Mouse (Mus musculus): ENCODE data around the gene Ldlrad2. TPM values are rescaled to one million over a fixed set of nuclear protein-coding genes. Genes with fewer than 3 reads are reported as not detected.

Ldlrad2 gene
- polyA plus RNA-seq, 1 experiment from 2014 or later, result not detected

DNA sequence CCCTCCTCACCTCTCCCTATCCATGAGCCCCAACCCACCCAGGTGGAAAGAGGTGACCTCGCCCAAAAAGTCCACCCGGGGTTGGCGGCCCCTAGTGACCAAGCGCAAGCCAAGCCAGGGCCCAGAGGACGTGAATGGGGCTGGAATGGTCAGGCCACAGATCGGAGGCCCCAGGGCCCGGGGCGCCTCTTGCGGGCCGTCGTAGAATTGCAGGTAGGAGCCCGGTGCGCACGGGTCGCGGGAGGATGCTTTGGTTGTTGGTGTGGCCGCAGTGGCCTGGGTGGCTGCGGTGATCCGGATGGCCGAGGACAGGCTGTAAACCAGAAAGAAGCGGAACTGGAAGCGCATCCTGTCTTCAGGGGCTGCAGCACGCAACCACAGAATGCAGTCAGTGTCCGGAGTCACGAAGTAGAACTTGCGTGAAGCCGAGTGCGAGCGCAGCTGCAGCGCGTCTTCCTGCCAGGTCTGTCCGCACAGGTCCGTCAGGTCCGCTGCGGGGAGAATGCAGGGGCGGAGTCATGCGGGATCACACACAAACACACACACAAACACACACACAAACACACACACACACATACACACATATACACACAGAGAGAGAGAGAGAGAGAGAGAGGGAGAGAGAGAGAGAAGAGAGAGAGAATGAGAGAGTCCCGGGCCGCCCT lies 3.9 kb upstream of the Ldlrad2 start:
- no peaks in the 10 kb centered on the region for H3K4me1 ChIP-seq (ENCODE audit: control insufficient read depth, insufficient read depth, low read length)
- H3K27me3 ChIP-seq (ENCODE audit: control insufficient read depth, insufficient read depth, low read depth, low read length), result peaks cover 3% of the 10 kb centered on the region
- H3K4me3 ChIP-seq (ENCODE audit: low read depth, low read length), result peak overlapping the region; percentile 31
- H3K27ac ChIP-seq (ENCODE audit: low read length), result no peak overlapping the region
- 0 out of 2 replicates have a peak overlapping the region, but pooled peaks have one; percentile 32 for H3K9ac ChIP-seq (ENCODE audit: low read depth, low read length)
- H3K9me3 ChIP-seq (replicated peaks; ENCODE audit: control insufficient read depth, low read length, poor library complexity, severe bottlenecking), result no peaks in the 10 kb centered on the region
- H3K36me3 ChIP-seq (ENCODE audit: control insufficient read depth, insufficient read depth, low read length), result no peaks in the 10 kb centered on the region
- peak overlapping the region; percentile 58 for H3K4me2 ChIP-seq (ENCODE audit: low read length)
- WGBS, result 6% methylated on average over 39 of the region's 39 CpGs
- ATAC-seq, result no peak

DNA sequence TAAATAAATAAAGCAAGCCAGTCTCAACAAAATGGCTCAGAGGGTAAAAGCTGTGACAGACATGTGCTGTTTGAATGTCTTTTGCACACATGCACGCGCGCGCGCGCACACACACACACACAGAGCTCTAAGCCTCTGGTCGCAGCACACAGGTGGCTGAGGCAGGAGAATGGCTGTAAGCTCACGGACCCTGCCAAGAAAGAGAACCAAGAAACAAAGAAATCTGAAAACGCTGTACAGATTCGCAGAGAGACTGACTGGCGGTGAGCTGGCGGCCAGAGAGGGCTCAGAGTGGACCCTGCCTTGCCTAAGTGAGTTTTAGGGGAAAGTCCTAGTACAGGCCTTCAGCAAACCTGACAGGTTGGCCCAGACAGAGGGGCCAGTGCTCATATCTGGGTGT lies 3.1 kb upstream of the Ldlrad2 start:
- WGBS, result 95% methylated on average over 12 of the region's 12 CpGs
- ATAC-seq, result no peak
- Histone ChIP-seq H3K36me3 (ENCODE audit: control insufficient read depth, insufficient read depth, low read length) (no peaks in the 10 kb centered on the region), H3K4me3 (ENCODE audit: low read depth, low read length) (no peak overlapping the region), H3K27ac (ENCODE audit: low read length) (no peak overlapping the region), H3K9me3 (replicated peaks; ENCODE audit: control insufficient read depth, low read length, poor library complexity, severe bottlenecking) (no peaks in the 10 kb centered on the region), H3K4me2 (ENCODE audit: low read length) (no peak overlapping the region), H3K4me1 (ENCODE audit: control insufficient read depth, insufficient read depth, low read length) (no peaks in the 10 kb centered on the region), H3K27me3 (ENCODE audit: control insufficient read depth, insufficient read depth, low read depth, low read length) (peaks cover 3% of the 10 kb centered on the region), H3K9ac (ENCODE audit: low read depth, low read length) (no peak overlapping the region)

DNA sequence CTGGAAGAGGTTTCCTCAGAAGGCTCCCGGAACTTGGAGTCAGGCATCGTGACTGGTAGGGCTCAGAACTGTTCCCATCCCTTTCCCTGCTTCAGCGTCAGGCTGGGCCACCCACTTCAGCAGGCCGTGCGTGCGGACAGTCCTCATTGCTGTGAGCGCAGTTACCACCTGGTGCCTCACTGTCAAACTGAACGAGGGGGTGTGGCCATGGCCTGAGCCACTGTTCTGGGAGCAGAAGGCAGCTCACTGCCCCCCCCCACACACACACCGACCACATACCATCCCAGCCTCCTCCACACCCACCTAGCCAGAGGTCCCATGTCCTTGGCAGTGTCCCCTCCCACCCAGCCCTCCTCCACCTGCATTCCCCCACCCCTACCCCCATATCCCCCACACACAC lies 4.5 kb downstream of the Ldlrad2 start:
- no peak overlapping the region for H3K27ac ChIP-seq (ENCODE audit: low read length)
- no peaks in the 10 kb centered on the region for H3K9me3 ChIP-seq (replicated peaks; ENCODE audit: control insufficient read depth, low read length, poor library complexity, severe bottlenecking)
- no peaks in the 10 kb centered on the region for H3K4me1 ChIP-seq (ENCODE audit: control insufficient read depth, insufficient read depth, low read length)
- H3K27me3 ChIP-seq (ENCODE audit: control insufficient read depth, insufficient read depth, low read depth, low read length), result no peaks in the 10 kb centered on the region
- H3K36me3 ChIP-seq (ENCODE audit: control insufficient read depth, insufficient read depth, low read length), result no peaks in the 10 kb centered on the region
- H3K4me3 ChIP-seq (ENCODE audit: low read depth, low read length), result no peak overlapping the region
- WGBS, result 84% methylated on average over 9 of the region's 9 CpGs
- H3K9ac ChIP-seq (ENCODE audit: low read depth, low read length), result no peak overlapping the region
- ATAC-seq, result no peak
- no peak overlapping the region for H3K4me2 ChIP-seq (ENCODE audit: low read length)

DNA sequence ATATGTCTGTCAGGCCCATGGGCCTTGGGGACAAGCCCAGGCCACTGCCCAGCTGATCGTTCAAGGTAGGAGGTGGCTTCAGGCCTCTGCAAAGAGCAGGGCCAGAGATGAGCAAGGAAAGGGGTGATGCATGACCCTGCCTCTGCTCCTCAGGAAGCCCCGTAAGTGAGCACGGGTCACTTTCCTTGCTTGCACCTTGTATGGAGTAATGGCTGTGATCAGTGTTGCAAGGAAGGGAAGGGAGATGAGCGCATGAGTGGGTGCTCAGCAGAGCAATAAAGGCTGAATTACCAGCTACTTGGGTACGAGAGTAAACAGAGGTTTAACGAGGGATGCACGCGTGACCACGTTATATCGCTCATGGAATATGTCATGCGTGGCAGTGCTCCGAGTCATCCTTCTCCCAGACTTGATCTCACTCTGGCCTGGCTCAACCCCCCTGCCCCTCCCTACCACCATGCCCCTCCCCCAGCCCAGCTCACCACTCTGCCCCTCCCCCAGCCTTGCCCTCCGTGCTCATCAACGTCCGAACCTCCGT lies 17.6 kb downstream of the Ldlrad2 start:
- H3K9me3 ChIP-seq (replicated peaks; ENCODE audit: control insufficient read depth, low read length, poor library complexity, severe bottlenecking), result no peaks in the 10 kb centered on the region
- 87% methylated on average over 16 of the region's 16 CpGs for WGBS
- no peak for ATAC-seq
- H3K9ac ChIP-seq (ENCODE audit: low read depth, low read length), result no peak overlapping the region
- H3K36me3 ChIP-seq (ENCODE audit: control insufficient read depth, insufficient read depth, low read length), result no peaks in the 10 kb centered on the region
- H3K4me1 ChIP-seq (ENCODE audit: control insufficient read depth, insufficient read depth, low read length), result no peaks in the 10 kb centered on the region
- no peak overlapping the region for H3K4me2 ChIP-seq (ENCODE audit: low read length)
- H3K27me3 ChIP-seq (ENCODE audit: control insufficient read depth, insufficient read depth, low read depth, low read length), result no peaks in the 10 kb centered on the region
- H3K4me3 ChIP-seq (ENCODE audit: low read depth, low read length), result no peak overlapping the region
- no peak overlapping the region for H3K27ac ChIP-seq (ENCODE audit: low read length)

DNA sequence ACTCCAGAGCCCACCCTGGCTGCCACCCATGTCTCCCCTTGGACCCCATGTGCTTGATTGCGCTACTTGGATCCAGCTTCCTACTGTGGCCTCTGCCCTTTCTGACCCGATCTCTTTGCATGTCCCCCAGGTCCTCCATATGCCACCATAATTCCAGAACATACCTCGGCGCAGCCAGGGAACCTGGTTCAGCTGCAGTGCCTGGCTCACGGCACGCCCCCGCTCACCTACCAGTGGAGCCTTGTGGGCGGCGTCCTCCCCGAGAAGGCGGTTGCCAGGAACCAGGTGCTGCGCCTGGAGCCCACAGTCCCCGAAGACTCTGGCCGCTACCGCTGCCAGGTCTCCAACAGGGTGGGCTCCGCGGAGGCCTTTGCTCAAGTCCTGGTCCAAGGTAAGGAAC lies 20.9 kb downstream of the Ldlrad2 start:
- no peak overlapping the region for H3K4me3 ChIP-seq (ENCODE audit: low read depth, low read length)
- H3K9me3 ChIP-seq (replicated peaks; ENCODE audit: control insufficient read depth, low read length, poor library complexity, severe bottlenecking), result no peaks in the 10 kb centered on the region
- no peaks in the 10 kb centered on the region for H3K36me3 ChIP-seq (ENCODE audit: control insufficient read depth, insufficient read depth, low read length)
- 96% methylated on average over 17 of the region's 17 CpGs for WGBS
- no peak overlapping the region for H3K4me2 ChIP-seq (ENCODE audit: low read length)
- H3K4me1 ChIP-seq (ENCODE audit: control insufficient read depth, insufficient read depth, low read length), result no peaks in the 10 kb centered on the region
- H3K9ac ChIP-seq (ENCODE audit: low read depth, low read length), result no peak overlapping the region
- no peak overlapping the region for H3K27ac ChIP-seq (ENCODE audit: low read length)
- no peaks in the 10 kb centered on the region for H3K27me3 ChIP-seq (ENCODE audit: control insufficient read depth, insufficient read depth, low read depth, low read length)
- no peak for ATAC-seq

DNA sequence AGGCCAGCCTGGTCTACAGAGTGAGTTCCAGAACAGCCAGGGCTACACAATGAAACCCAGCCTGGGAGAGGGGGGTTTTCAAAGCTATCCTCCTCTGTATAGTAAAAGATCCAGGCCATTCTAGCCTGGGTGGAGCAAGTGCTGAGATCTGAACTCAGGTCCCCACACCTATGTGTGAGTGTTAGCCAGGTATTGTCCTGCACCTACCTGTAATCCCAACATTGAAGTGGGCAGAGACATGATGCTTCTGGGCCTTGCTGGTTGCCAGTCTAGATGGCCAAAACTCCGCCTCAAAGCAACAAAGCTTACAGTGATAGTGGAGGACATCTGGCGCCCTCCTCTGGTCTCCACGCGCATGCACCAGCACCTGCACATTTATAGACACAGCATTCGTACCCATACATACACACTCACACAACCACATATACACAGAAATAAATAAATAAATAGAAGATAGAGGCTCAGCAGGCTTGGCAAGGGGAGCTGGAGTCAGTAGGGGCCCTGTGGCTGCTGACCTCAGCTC lies 28.3 kb downstream of the Ldlrad2 start:
- Histone ChIP-seq H3K4me1 (ENCODE audit: control insufficient read depth, insufficient read depth, low read length) (no peaks in the 10 kb centered on the region), H3K27me3 (ENCODE audit: control insufficient read depth, insufficient read depth, low read depth, low read length) (no peaks in the 10 kb centered on the region), H3K36me3 (ENCODE audit: control insufficient read depth, insufficient read depth, low read length) (no peaks in the 10 kb centered on the region), H3K4me2 (ENCODE audit: low read length) (no peak overlapping the region), H3K27ac (ENCODE audit: low read length) (no peak overlapping the region), H3K9me3 (replicated peaks; ENCODE audit: control insufficient read depth, low read length, poor library complexity, severe bottlenecking) (no peaks in the 10 kb centered on the region), H3K9ac (ENCODE audit: low read depth, low read length) (no peak overlapping the region), H3K4me3 (ENCODE audit: low read depth, low read length) (no peak overlapping the region)
- no peak for ATAC-seq
- WGBS, result 62% methylated on average over 5 of the region's 5 CpGs

DNA sequence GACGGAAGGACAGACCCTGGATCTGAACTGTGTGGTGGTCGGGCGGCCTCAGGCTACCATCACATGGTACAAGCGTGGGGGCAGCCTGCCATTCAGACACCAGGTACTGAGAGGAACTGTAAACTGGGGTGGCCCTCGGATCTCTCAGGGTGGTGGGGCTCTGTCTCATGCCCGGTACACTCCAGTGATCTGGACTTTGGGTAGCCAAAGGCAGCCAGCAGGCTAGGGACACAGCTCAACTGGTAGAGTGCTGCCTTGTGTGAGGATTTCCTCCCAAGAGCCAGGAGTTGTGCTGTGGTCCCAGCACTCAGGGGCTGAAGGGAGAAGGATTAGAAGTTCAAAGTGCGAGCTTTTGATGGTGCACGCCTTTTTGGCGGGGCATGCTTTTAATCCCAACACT lies 28.8 kb downstream of the Ldlrad2 start:
- H3K4me1 ChIP-seq (ENCODE audit: control insufficient read depth, insufficient read depth, low read length), result no peaks in the 10 kb centered on the region
- 93% methylated on average over 9 of the region's 9 CpGs for WGBS
- no peak overlapping the region for H3K4me3 ChIP-seq (ENCODE audit: low read depth, low read length)
- no peak overlapping the region for H3K9ac ChIP-seq (ENCODE audit: low read depth, low read length)
- H3K9me3 ChIP-seq (replicated peaks; ENCODE audit: control insufficient read depth, low read length, poor library complexity, severe bottlenecking), result no peaks in the 10 kb centered on the region
- H3K27ac ChIP-seq (ENCODE audit: low read length), result no peak overlapping the region
- H3K36me3 ChIP-seq (ENCODE audit: control insufficient read depth, insufficient read depth, low read length), result no peaks in the 10 kb centered on the region
- ATAC-seq, result no peak
- no peak overlapping the region for H3K4me2 ChIP-seq (ENCODE audit: low read length)
- no peaks in the 10 kb centered on the region for H3K27me3 ChIP-seq (ENCODE audit: control insufficient read depth, insufficient read depth, low read depth, low read length)

DNA sequence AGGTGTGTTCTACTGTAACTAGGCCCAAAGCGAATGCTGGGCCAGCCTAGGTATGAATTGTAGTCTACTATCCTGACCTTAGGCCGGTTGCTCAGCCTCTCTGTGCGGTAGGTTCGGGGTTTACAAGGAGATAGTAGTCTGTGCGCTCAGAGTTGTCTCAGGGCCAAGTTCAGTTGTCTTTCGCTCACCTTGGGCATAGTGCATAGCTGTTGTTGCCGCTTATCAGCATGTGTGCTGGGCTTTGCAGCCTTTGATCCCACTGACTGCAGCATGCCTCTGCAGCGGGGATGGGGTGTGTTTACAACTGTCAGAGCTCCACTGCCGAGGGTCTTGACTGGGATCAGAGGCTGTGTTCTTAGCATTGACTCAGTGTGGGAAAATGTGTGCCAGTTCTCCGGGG lies 31.4 kb downstream of the Ldlrad2 start:
- Histone ChIP-seq H3K27ac (ENCODE audit: low read length) (no peak overlapping the region), H3K4me3 (ENCODE audit: low read depth, low read length) (no peak overlapping the region), H3K36me3 (ENCODE audit: control insufficient read depth, insufficient read depth, low read length) (no peaks in the 10 kb centered on the region), H3K27me3 (ENCODE audit: control insufficient read depth, insufficient read depth, low read depth, low read length) (no peaks in the 10 kb centered on the region), H3K4me2 (ENCODE audit: low read length) (no peak overlapping the region), H3K4me1 (ENCODE audit: control insufficient read depth, insufficient read depth, low read length) (no peaks in the 10 kb centered on the region), H3K9me3 (replicated peaks; ENCODE audit: control insufficient read depth, low read length, poor library complexity, severe bottlenecking) (no peaks in the 10 kb centered on the region), H3K9ac (ENCODE audit: low read depth, low read length) (no peak overlapping the region)
- 89% methylated on average over 10 of the region's 10 CpGs for WGBS
- ATAC-seq, result no peak

DNA sequence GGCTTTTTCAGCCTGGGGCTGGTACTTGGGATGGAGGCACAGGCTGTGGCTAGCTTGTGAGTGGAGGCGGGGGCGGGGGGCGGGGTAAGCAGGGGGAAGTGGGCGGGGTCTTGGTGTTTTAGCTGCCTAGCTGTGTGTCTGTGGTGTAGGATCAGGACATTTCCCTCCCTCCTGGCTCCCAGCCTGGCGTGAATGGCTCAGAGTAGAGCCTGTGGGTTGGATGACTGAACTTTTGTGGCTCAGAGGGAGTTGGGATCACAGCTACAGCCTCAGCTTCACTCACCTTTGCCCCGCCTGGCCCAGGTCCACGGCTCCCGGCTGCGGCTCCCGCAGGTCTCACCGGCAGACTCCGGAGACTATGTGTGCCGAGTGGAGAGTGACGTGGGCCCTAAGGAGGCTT lies 34.0 kb downstream of the Ldlrad2 start:
- no peak overlapping the region for H3K27ac ChIP-seq (ENCODE audit: low read length)
- H3K36me3 ChIP-seq (ENCODE audit: control insufficient read depth, insufficient read depth, low read length), result no peaks in the 10 kb centered on the region
- H3K4me3 ChIP-seq (ENCODE audit: low read depth, low read length), result no peak overlapping the region
- 69% methylated on average over 14 of the region's 14 CpGs for WGBS
- no peak for ATAC-seq
- H3K4me1 ChIP-seq (ENCODE audit: control insufficient read depth, insufficient read depth, low read length), result no peaks in the 10 kb centered on the region
- no peak overlapping the region for H3K4me2 ChIP-seq (ENCODE audit: low read length)
- H3K27me3 ChIP-seq (ENCODE audit: control insufficient read depth, insufficient read depth, low read depth, low read length), result no peaks in the 10 kb centered on the region
- H3K9ac ChIP-seq (ENCODE audit: low read depth, low read length), result no peak overlapping the region
- no peaks in the 10 kb centered on the region for H3K9me3 ChIP-seq (replicated peaks; ENCODE audit: control insufficient read depth, low read length, poor library complexity, severe bottlenecking)

Data from midbrain, embryonic 16.5 days (tissue).